Mouse (Mus musculus): ENCODE results near the gene 4930518I15Rik. TPM values are rescaled to one million over a fixed set of nuclear protein-coding genes. Genes with fewer than 3 reads are reported as not detected.

Gene 4930518I15Rik
- polyA plus RNA-seq, 1 experiment from 2014 or later = 14.0 TPM

DNA sequence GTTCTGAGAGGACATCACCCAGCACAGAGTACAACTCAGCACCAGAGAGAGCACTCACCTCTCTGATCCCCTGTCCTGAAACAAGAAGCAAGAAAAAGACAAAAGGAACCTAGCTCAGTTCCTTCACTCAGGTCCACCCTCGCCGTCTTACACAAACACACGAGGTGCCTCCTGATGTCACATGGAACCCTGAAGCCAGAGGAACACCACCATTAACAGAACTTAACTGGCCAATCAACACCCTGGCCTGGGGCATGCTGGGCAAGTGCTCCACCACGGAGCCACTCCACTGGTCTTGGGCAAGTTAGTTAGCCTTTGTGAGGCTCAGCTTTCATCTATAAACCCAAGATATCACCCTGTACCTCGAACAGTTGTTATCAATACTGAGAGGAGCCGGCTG is 50.9 kb downstream of the 4930518I15Rik start:
- 80% methylated on average over 6 of the region's 6 CpGs for WGBS

More for the DNA sequence above, 50.9 kb downstream of the 4930518I15Rik start:
- H3K9me3 ChIP-seq (replicated peaks) = no peaks in the 10 kb centered on the region
- no peak overlapping the region for H3K4me2 ChIP-seq
- H3K27ac ChIP-seq = no peak overlapping the region
- no peaks in the 10 kb centered on the region for H3K36me3 ChIP-seq (ENCODE audit: poor library complexity, severe bottlenecking)
- H3K4me3 ChIP-seq = no peak overlapping the region
- H3K27me3 ChIP-seq = no peaks in the 10 kb centered on the region
- H3K4me1 ChIP-seq = no peaks in the 10 kb centered on the region
- H3K9ac ChIP-seq = no peak overlapping the region
- no peak for ATAC-seq

Other genes with a start within 250 kb of the 4930518I15Rik start
- gene Dlgap4, start 244.2 kb downstream of the 4930518I15Rik start, polyA plus RNA-seq (2015; fragmentation: Nextera tagmentation; extraction: Ambion mirVana) = 234 and 240 TPM in 2 replicates
- gene Myl9, start 82.5 kb downstream of the 4930518I15Rik start, polyA plus RNA-seq (2015; fragmentation: Nextera tagmentation; extraction: Ambion mirVana) = 28.1 and 28.4 TPM in 2 replicates
- 63.3 and 73.3 TPM in 2 replicates for gene Tgif2, start 17.9 kb downstream of the 4930518I15Rik start, polyA plus RNA-seq (2015; fragmentation: Nextera tagmentation; extraction: Ambion mirVana)
- gene Rab5if, start 5.2 kb upstream of the 4930518I15Rik start, polyA plus RNA-seq (2015; fragmentation: Nextera tagmentation; extraction: Ambion mirVana) = 151 and 168 TPM in 2 replicates
- gene Sla2, start 29.2 kb upstream of the 4930518I15Rik start, polyA plus RNA-seq (2015; fragmentation: Nextera tagmentation; extraction: Ambion mirVana) = 0.14 and 0.25 TPM in 2 replicates
- 68.1 and 72.4 TPM in 2 replicates for gene Ndrg3, start 134.1 kb upstream of the 4930518I15Rik start, polyA plus RNA-seq (2015; fragmentation: Nextera tagmentation; extraction: Ambion mirVana)
- gene Dsn1, start 149.2 kb upstream of the 4930518I15Rik start, polyA plus RNA-seq (2015; fragmentation: Nextera tagmentation; extraction: Ambion mirVana) = 38.8 TPM in 2 replicates
- gene Soga1, start 221.3 kb upstream of the 4930518I15Rik start, polyA plus RNA-seq (2015; fragmentation: Nextera tagmentation; extraction: Ambion mirVana) = 4.8 and 5.1 TPM in 2 replicates
- gene Tldc2, start 229.1 kb upstream of the 4930518I15Rik start, polyA plus RNA-seq (2015; fragmentation: Nextera tagmentation; extraction: Ambion mirVana) = not detected in 2 replicates